Mouse (Mus musculus) forebrain, embryonic 11.5 days (tissue): ENCODE measurements at regions not wholly inside any gene's neighbourhood (a gene's known extent, or its start where the extent isn't known, plus 50 kb on each side); places are given as distances from the start of the nearest gene placed in this dataset.

ENCODE experiments used
- ATAC-seq: fragments of 200-750 bp; cut with Nextera tagmentation; replicated peaks from 2 replicates; pipeline ENCODE4 v1.8.0; 2017; ENCODE audit warnings: moderate TSS enrichment; ENCODE audit not compliant: low FRiP score
- DNase-seq: peaks from one replicate; pipeline ENCODE4 v3.0.0-alpha.2; 2017; ENCODE audit warnings: low spot score
- H3K27ac ChIP-seq: fragments of 300-500 bp; sonication (generic); 2 replicates; pipeline ENCODE4 v1.5.1; 2014; ENCODE audit warnings: low read depth, low read length
- H3K27me3 ChIP-seq: fragments of 300-500 bp; sonication (generic); 2 replicates; pipeline ENCODE4 v1.6.1; 2014; ENCODE audit warnings: mild to moderate bottlenecking, low read length, mixed read lengths; ENCODE audit not compliant: control insufficient read depth, insufficient read depth
- H3K36me3 ChIP-seq: fragments of 300-500 bp; sonication (generic); 2 replicates; pipeline ENCODE4 v1.6.1; 2014; ENCODE audit warnings: mild to moderate bottlenecking, low read length, moderate library complexity, mixed read lengths; ENCODE audit not compliant: control insufficient read depth, insufficient read depth
- H3K4me1 ChIP-seq: fragments of 300-500 bp; sonication (generic); replicated peaks from 2 replicates; pipeline ENCODE4 v1.6.1; 2014; ENCODE audit warnings: low read length, mixed read lengths; ENCODE audit not compliant: control insufficient read depth, insufficient read depth
- H3K4me2 ChIP-seq: fragments of 300-500 bp; sonication (generic); 2 replicates; pipeline ENCODE4 v1.6.1; 2014; ENCODE audit warnings: low read depth, mild to moderate bottlenecking, low read length, moderate library complexity, mixed read lengths; ENCODE audit not compliant: severe bottlenecking
- H3K4me3 ChIP-seq: fragments of 300-500 bp; sonication (generic); 2 replicates; pipeline ENCODE4 v1.5.1; 2014; ENCODE audit warnings: low read depth, low read length
- H3K9ac ChIP-seq: fragments of 300-500 bp; sonication (generic); 2 replicates; pipeline ENCODE4 v1.6.1; 2014; ENCODE audit warnings: low read length
- H3K9me3 ChIP-seq: fragments of 300-500 bp; sonication (generic); 2 replicates; pipeline ENCODE4 v1.6.1; 2016; ENCODE audit warnings: low read length, mixed read lengths; ENCODE audit not compliant: control insufficient read depth
- WGBS: fragments of 180-500 bp; shearing (Covaris S2); extraction: QIAGEN DNeasy Blood & Tissue Kit; methylation state at CpG from one replicate; pipeline ENCODE4 v1.1.7; 2014; 5-methylcytosine and 5-hydroxymethylcytosine counted together

GRCm38 (mm10) chr1:137571905-137572865, 603.3 kb downstream of the Ptprc start:
- Histone ChIP-seq H3K4me1 (no peaks in the 10 kb centered on the region), H3K9ac (no peak overlapping the region), H3K4me2 (no peak overlapping the region), H3K9me3 (no peaks in the 10 kb centered on the region), H3K4me3 (no peak overlapping the region), H3K27ac (no peak overlapping the region), H3K36me3 (no peaks in the 10 kb centered on the region), H3K27me3 (no peaks in the 10 kb centered on the region)
- WGBS: 86% methylated on average over 6 of the region's 6 CpGs
- DNase-seq: no peak
- ATAC-seq: no peak

- no peak overlapping the region for H3K9ac ChIP-seq
- WGBS: 79% methylated on average over 4 of the region's 4 CpGs
- no peak overlapping the region for H3K27ac ChIP-seq
- ATAC-seq: no peak
- no peaks in the 10 kb centered on the region for H3K36me3 ChIP-seq
- no peak for DNase-seq
- no peaks in the 10 kb centered on the region for H3K4me1 ChIP-seq
- H3K4me2 ChIP-seq: no peak overlapping the region
- no peaks in the 10 kb centered on the region for H3K27me3 ChIP-seq
- no peaks in the 10 kb centered on the region for H3K9me3 ChIP-seq
- no peak overlapping the region for H3K4me3 ChIP-seq
These were observed 604.2 kb downstream of the Ptprc start for GRCm38 (mm10) chr1:137571190-137571904.

- DNase-seq (no peak), ATAC-seq (no peak)
- Histone ChIP-seq H3K9ac (no peak overlapping the region), H3K27ac (no peak overlapping the region), H3K36me3 (no peaks in the 10 kb centered on the region), H3K4me1 (no peaks in the 10 kb centered on the region), H3K4me2 (no peak overlapping the region), H3K9me3 (no peaks in the 10 kb centered on the region), H3K4me3 (no peak overlapping the region), H3K27me3 (no peaks in the 10 kb centered on the region)
- WGBS: 95% methylated on average over 1 of the region's 1 CpGs
These were observed 607.3 kb upstream of the Nr5a2 start for GRCm38 (mm10) chr1:137567526-137567925.

GRCm38 (mm10) chr1:137565573-137566048, 605.4 kb upstream of the Nr5a2 start:
- Histone ChIP-seq H3K4me1 (no peaks in the 10 kb centered on the region), H3K27me3 (no peaks in the 10 kb centered on the region), H3K4me3 (no peak overlapping the region), H3K9me3 (no peaks in the 10 kb centered on the region), H3K36me3 (no peaks in the 10 kb centered on the region), H3K27ac (no peak overlapping the region), H3K4me2 (no peak overlapping the region), H3K9ac (no peak overlapping the region)
- 87% methylated on average over 4 of the region's 4 CpGs for WGBS
- ATAC-seq (no peak), DNase-seq (no peak)

- Histone ChIP-seq H3K27me3 (no peaks in the 10 kb centered on the region), H3K4me3 (no peak overlapping the region), H3K4me2 (no peak overlapping the region), H3K27ac (no peak overlapping the region), H3K9ac (no peak overlapping the region), H3K4me1 (no peaks in the 10 kb centered on the region), H3K9me3 (no peaks in the 10 kb centered on the region), H3K36me3 (no peaks in the 10 kb centered on the region)
- no peak for DNase-seq
- 74% methylated on average over 3 of the region's 3 CpGs for WGBS
- ATAC-seq: no peak
These were observed 601.4 kb upstream of the Nr5a2 start for GRCm38 (mm10) chr1:137561686-137562085.

DNA sequence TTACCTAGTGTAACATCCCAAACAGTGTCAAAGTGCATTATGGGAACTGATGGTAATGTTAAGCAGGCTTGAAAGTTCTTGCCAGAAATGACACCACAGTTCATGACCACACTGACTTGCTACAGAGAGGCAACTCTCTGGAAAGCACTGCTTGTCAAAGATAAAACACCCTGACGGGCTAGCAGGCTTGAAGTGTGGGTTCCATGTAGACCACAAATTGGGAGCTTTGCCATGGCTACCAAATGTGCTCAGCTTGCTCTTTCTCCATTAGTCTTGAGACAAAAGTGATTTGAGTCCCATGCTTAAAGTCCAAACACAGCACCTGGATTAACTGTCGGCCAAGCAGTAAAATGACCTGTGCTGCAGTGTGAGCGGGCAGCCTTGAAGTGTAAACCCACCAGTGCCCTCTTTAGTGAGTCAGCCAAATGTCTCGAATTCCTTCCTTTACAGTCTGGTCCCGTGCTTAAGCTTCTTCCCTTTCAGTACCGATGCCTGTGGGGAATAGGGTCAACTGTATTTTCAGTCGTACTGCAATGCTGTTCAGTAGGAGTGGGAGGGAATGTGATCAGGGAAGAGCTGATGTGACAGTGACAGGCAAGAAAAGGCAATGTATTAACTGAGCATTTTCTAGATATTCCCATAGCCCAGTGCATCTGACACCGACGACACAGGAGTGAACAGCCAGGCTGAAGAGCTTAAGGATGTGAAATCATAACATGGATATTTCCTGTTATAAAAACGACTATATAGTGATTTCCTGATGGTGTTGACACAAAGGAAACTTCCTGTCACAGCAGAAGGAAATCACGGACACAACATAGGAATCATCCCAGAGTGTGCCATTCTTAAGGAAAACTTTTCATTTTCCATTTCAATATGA, 600.4 kb upstream of the Nr5a2 start:
- WGBS: 69% methylated on average over 11 of the region's 11 CpGs
- Histone ChIP-seq H3K36me3 (no peaks in the 10 kb centered on the region), H3K4me1 (no peaks in the 10 kb centered on the region), H3K9ac (no peak overlapping the region), H3K4me2 (no peak overlapping the region), H3K4me3 (no peak overlapping the region), H3K9me3 (no peaks in the 10 kb centered on the region), H3K27ac (no peak overlapping the region), H3K27me3 (no peaks in the 10 kb centered on the region)
- no peak for ATAC-seq
- DNase-seq: no peak

GRCm38 (mm10) chr1:137549659-137550058, 589.4 kb upstream of the Nr5a2 start:
- DNase-seq: no peak
- H3K9ac ChIP-seq: no peak overlapping the region
- 88% methylated on average over 1 of the region's 1 CpGs for WGBS

DNA sequence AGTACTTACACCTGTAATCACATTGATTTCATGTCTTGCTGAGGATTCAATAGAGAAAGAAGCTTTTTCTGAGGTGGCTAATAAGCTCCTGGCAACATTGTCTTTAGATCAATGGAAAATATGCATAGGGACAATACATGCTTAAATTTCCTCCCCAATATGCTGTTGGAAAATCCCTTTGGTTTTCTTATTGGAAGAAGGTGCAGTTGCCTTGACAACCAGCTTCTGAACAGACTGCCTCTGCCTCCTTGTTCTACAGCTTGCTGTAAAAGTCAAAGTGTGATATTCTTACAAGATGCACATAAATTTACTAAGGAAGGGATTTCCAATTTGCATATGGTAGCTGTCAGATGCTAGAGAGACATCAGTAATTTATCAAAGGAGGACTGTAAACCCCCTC, 585.4 kb upstream of the Nr5a2 start:
- H3K27me3 ChIP-seq: no peaks in the 10 kb centered on the region
- no peak overlapping the region for H3K9ac ChIP-seq
- H3K9me3 ChIP-seq: no peaks in the 10 kb centered on the region
- no peaks in the 10 kb centered on the region for H3K36me3 ChIP-seq
- ATAC-seq (no peak), DNase-seq (no peak)
- no peak overlapping the region for H3K4me3 ChIP-seq
- no peak overlapping the region for H3K27ac ChIP-seq
- H3K4me2 ChIP-seq: no peak overlapping the region
- H3K4me1 ChIP-seq: no peaks in the 10 kb centered on the region

More at GRCm38 (mm10) chr1:137549659-137550058, 589.4 kb upstream of the Nr5a2 start:
- Histone ChIP-seq H3K36me3 (no peaks in the 10 kb centered on the region), H3K4me3 (no peak overlapping the region), H3K27me3 (no peaks in the 10 kb centered on the region), H3K27ac (no peak overlapping the region), H3K4me1 (no peaks in the 10 kb centered on the region), H3K9me3 (no peaks in the 10 kb centered on the region), H3K4me2 (no peak overlapping the region)
- ATAC-seq: no peak
